Mouse (Mus musculus): ENCODE measurements around the gene Tnni1.

Tnni1 gene

GRCm38 (mm10) chr1:135847139-135847562 lies 67.9 kb downstream of the Tnni1 start:
- DNase-seq, result peak; percentile 36

GRCm38 (mm10) chr1:135847611-135848351 lies 68.5 kb downstream of the Tnni1 start:
- DNase-seq, result no peak

GRCm38 (mm10) chr1:135850722-135851512 lies 71.7 kb downstream of the Tnni1 start:
- peak; percentile 43 for DNase-seq

GRCm38 (mm10) chr1:135852044-135852756 lies 73.0 kb downstream of the Tnni1 start:
- DNase-seq, result no peak

- no peak for DNase-seq
These were observed 74.0 kb downstream of the Tnni1 start for GRCm38 (mm10) chr1:135853200-135853599.

- DNase-seq, result no peak
These were observed 75.5 kb downstream of the Tnni1 start for GRCm38 (mm10) chr1:135854591-135855343.

- DNase-seq, result no peak
These were observed 76.1 kb downstream of the Tnni1 start for GRCm38 (mm10) chr1:135855344-135855687.

GRCm38 (mm10) chr1:135856070-135856469 lies 76.8 kb downstream of the Tnni1 start:
- DNase-seq, result no peak

- DNase-seq, result no peak
These were observed 78.0 kb downstream of the Tnni1 start for GRCm38 (mm10) chr1:135857137-135857775.

GRCm38 (mm10) chr1:135858533-135858932 lies 79.3 kb downstream of the Tnni1 start:
- DNase-seq, result no peak
